Mouse (Mus musculus) hindbrain, postnatal 0 days (tissue): Measurements from ENCODE around the gene Asb10. TPM values are rescaled to one million over a fixed set of nuclear protein-coding genes. Genes with fewer than 3 reads are reported as not detected.

Experiments used
- ATAC-seq: fragments of 200-750 bp; cut with Nextera tagmentation; 2 replicates; pipeline ENCODE4 v1.8.0; 2017; ENCODE audit warnings: mild to moderate bottlenecking, moderate TSS enrichment, moderate library complexity
- DNase-seq: peaks from one replicate; pipeline ENCODE4 v3.0.0-alpha.2; 2015; ENCODE audit warnings: low spot score
- H3K27ac ChIP-seq: fragments of 300-500 bp; sonication (generic); 2 replicates; pipeline ENCODE4 v1.5.1; 2014; ENCODE audit warnings: mild to moderate bottlenecking
- H3K27me3 ChIP-seq: fragments of 300-500 bp; sonication (generic); 2 replicates; pipeline ENCODE4 v1.6.1; 2014; ENCODE audit warnings: low read length, mixed read lengths; ENCODE audit not compliant: insufficient read depth
- H3K36me3 ChIP-seq: fragments of 300-500 bp; sonication (generic); 2 replicates; pipeline ENCODE4 v1.6.1; 2014; ENCODE audit warnings: low read length, mixed read lengths; ENCODE audit not compliant: insufficient read depth
- H3K4me1 ChIP-seq: fragments of 300-500 bp; sonication (generic); 2 replicates; pipeline ENCODE4 v1.6.1; 2014; ENCODE audit warnings: antibody characterized with exemption, low read length, mixed read lengths; ENCODE audit not compliant: insufficient read depth
- H3K4me2 ChIP-seq: fragments of 300-500 bp; sonication (generic); 2 replicates; pipeline ENCODE4 v1.6.1; 2014; ENCODE audit warnings: low read depth, mild to moderate bottlenecking, low read length, moderate library complexity, mixed read lengths
- H3K4me3 ChIP-seq: fragments of 300-500 bp; sonication (generic); 2 replicates; pipeline ENCODE4 v1.5.1; 2014; ENCODE audit warnings: low read length
- H3K9ac ChIP-seq: fragments of 300-500 bp; sonication (generic); replicated peaks from 2 replicates; pipeline ENCODE4 v1.6.1; 2014; ENCODE audit warnings: mild to moderate bottlenecking, low read length, moderate library complexity, mixed read lengths
- H3K9me3 ChIP-seq: fragments of 300-500 bp; sonication (generic); 2 replicates; pipeline ENCODE4 v1.6.1; 2016; ENCODE audit warnings: low read length, mixed read lengths
- CTCF ChIP-seq: IDR thresholded peaks from 2 replicates; pipeline ENCODE4 v1.5.1; 2016; ENCODE audit warnings: antibody characterized with exemption, control low read depth, low read depth
- WGBS: fragments of 180-500 bp; shearing (Covaris S2); extraction: QIAGEN DNeasy Blood & Tissue Kit; methylation state at CpG from one replicate; pipeline ENCODE4 v1.1.7; 2014; 5-methylcytosine and 5-hydroxymethylcytosine counted together
- polyA plus RNA-seq: library from polyadenylated mRNA; unstranded; fragments of >200 nt; fragmentation: Nextera tagmentation; extraction: Ambion mirVana; gene quantifications from 2 replicates; pipeline ENCODE4 v1.2.1, GENCODE M21; 2015
- total RNA-seq: library from RNA; depleted of rRNA; stranded (reverse); fragments of >200 nt; gene quantifications from 2 replicates; pipeline ENCODE4 v1.2.3, GENCODE M21; 2014

Asb10 gene
- total and polyA plus RNA-seq, 2 experiments from 2014 or later, result 0.10 to 0.21 TPM

DNA sequence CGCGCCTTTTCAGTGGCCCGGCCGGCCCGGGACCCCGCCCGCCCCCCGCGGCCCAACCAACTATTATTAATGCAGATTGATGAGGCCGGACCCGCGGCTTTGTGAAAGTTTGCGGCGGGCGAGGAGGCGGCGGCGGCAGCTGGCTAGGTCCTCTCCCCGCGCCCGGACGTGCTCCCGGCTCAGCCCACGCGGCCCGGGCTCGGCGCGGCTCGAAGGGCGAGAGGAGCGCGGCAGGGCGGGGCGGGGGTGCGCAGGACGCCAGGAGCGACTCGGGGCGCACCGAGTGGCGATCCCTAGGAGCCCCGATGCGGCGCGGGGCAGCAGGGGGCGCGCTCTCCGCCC, 13.9 kb downstream of the Asb10 start, which contains the start of gene Gbx1:
Gene Gbx1 (minus strand): TSS at position 314 of the 342 bp plus-strand sequence.
- Histone ChIP-seq H3K36me3 (no peaks in the 10 kb centered on the region), H3K27me3 (peaks cover 36% of the 10 kb centered on the region), H3K4me3 (peak within 1 kb of the TSS; percentile 46), H3K9me3 (no peaks in the 10 kb centered on the region), H3K4me1 (peaks cover 10% of the 10 kb centered on the region; the same call in 1 of the 2 replicates), H3K9ac (peak within 1 kb of the TSS; percentile 45; the same call in 1 of the 2 replicates), H3K4me2 (peak within 1 kb of the TSS; percentile 88), H3K27ac (no peak within 1 kb of the TSS)
- TF ChIP-seq CTCF, result no peak
- DNase-seq (no peak), ATAC-seq (no peak)
- under 1% methylated on average over 40 of the region's 49 CpGs for WGBS

DNA sequence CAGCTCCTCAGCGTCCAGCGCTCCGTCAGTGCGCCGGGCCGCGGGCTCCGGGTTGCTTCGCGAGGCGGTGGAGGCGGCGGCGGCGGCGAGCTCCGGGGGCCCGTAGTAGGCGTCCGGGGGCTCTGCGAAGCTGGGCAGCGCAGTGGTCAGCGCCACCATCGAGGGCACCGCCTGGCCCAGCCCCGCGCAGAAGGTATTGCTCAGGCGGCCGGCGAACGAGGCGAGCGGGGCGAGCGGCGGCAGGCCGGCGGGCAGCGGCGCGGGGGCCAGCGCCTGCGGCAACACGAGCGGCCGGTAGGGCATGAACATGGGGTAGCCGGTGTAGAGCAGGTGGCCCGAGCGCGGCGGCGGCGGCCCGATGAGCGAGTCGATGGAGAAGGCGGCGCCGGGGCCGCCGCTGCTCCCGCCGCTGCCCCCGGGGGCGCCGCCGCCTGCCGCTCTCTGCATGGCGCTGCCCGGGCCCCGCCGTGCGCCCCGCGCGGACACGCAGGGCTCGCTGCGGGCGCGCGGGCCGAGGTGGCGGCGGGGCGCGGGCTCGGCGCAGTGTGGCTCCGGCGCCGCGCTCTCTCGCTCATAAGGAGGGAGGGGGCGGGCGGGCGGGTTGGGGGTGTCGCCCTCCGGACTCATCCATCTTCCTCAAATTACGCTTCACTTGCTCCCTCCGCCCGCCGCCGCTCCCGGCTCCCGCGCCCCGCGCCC, 14.4 kb downstream of the Asb10 start:
- WGBS, result 1% methylated on average over 51 of the region's 109 CpGs
- H3K27ac ChIP-seq, result no peak overlapping the region
- peak overlapping the region; percentile 88 for H3K4me2 ChIP-seq
- H3K4me3 ChIP-seq, result peak overlapping the region; percentile 46
- peak; percentile 46; the same call in 1 of the 2 replicates for ATAC-seq
- no peak for TF ChIP-seq CTCF
- H3K9me3 ChIP-seq, result no peaks in the 10 kb centered on the region
- H3K27me3 ChIP-seq, result peaks cover 36% of the 10 kb centered on the region
- peak; percentile 24 for DNase-seq
- H3K4me1 ChIP-seq, result peaks cover 10% of the 10 kb centered on the region; the same call in 1 of the 2 replicates
- H3K9ac ChIP-seq, result peak overlapping the region; percentile 45; the same call in 1 of the 2 replicates
- H3K36me3 ChIP-seq, result no peaks in the 10 kb centered on the region

DNA sequence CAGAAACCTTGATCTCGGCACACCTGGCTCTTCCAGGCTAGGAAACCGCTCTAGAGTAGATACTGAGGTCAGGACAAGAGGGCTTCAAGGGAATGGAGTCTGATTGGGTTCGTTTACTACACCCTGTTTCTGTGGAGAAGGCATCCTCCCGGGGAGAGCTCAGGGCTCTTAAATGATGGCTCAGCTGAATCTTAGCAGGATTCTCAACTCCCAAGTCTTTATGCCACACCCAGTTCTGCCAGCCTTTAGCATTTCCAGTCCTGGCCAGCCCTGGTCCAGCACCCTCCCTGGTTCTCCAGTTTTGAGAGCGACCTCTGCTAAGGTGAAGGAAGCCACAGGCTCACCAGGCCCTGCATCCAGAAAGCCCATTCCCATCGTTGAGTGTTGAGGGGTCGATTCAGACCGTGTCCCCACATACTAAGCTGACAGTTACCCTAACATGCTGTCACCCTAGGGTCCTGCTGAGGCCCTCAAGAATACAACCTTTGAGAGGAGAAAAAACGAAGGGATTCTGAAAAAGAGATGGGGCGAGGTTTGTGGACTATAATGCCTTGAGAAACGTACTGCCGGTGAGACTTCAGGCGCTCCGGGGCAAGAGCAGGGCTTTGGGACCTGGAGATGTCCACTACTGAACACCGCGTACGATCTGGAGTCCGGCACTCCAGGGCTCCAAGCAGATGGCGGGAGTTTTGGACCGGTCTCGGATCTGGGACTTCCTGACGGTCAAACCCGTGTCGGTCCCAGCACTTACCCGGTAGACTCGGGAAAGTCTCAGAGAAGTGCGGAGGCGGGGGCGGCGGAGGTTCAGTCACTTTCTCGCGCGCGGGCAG, 15.2 kb downstream of the Asb10 start:
- no peak for ATAC-seq
- no peaks in the 10 kb centered on the region for H3K9me3 ChIP-seq
- peak overlapping the region; percentile 46 for H3K4me3 ChIP-seq
- H3K27ac ChIP-seq, result no peak overlapping the region
- peaks cover 36% of the 10 kb centered on the region for H3K27me3 ChIP-seq
- DNase-seq, result no peak
- H3K36me3 ChIP-seq, result no peaks in the 10 kb centered on the region
- H3K9ac ChIP-seq, result no peak overlapping the region
- peaks cover 10% of the 10 kb centered on the region; the same call in 1 of the 2 replicates for H3K4me1 ChIP-seq
- 4% methylated on average over 28 of the region's 34 CpGs for WGBS
- no peak for TF ChIP-seq CTCF
- H3K4me2 ChIP-seq, result peak overlapping the region; percentile 88

DNA sequence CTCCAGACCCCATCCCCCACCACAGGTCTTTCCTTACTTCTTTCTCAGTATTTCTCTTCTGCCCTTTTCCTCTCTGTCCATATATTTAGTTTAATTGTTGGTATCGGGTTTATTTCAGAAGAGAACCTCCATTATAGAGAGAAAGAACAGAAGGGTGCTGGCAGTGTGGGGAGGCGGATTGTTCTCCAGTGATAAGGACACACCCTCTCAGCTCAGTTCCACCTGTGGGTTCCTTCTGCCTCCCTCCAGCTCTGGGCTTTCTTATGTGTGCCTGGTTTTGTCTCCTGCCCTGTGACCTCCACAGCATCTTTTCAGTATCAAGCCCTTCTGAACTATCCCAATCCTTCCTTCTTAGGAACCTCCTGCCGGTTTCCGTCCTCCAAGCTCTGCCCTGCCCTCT, 16.3 kb downstream of the Asb10 start:
- TF ChIP-seq CTCF, result no peak
- Histone ChIP-seq H3K36me3 (no peaks in the 10 kb centered on the region), H3K4me1 (peaks cover 10% of the 10 kb centered on the region; the same call in 1 of the 2 replicates), H3K4me2 (0 out of 2 replicates have a peak overlapping the region, but pooled peaks have one; percentile 2), H3K27ac (no peak overlapping the region), H3K4me3 (0 out of 2 replicates have a peak overlapping the region, but pooled peaks have one; percentile 46), H3K9ac (no peak overlapping the region), H3K9me3 (no peaks in the 10 kb centered on the region), H3K27me3 (peaks cover 34% of the 10 kb centered on the region)
- ATAC-seq, result no peak
- DNase-seq, result no peak
- WGBS, result 16% methylated on average over 4 of the region's 4 CpGs

DNA sequence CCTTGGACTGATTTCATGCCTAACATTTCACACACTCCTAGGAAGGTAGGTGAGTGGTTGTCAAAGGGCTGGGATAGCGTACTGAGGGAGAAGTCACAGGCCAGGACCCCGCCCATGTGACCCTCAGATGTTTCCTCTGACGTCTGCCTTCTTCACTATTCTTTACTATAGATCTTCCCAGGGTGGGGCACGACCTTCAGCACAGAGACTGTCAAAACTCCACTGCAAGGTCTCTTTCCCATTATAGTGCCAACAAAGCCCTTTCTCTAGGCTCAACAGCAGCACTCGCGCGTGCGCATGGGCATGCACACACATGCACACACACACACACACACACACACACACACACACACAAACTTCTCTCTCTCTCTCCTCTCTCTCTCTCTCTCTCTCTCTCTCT, 17.0 kb downstream of the Asb10 start:
- peaks cover 27% of the 10 kb centered on the region; the same call in 1 of the 2 replicates for H3K27me3 ChIP-seq
- 35% methylated on average over 8 of the region's 8 CpGs for WGBS
- no peak overlapping the region for H3K4me2 ChIP-seq
- no peak overlapping the region for H3K4me3 ChIP-seq
- H3K9ac ChIP-seq, result no peak overlapping the region
- H3K4me1 ChIP-seq, result peaks cover 10% of the 10 kb centered on the region; the same call in 1 of the 2 replicates
- no peak for DNase-seq
- no peaks in the 10 kb centered on the region for H3K36me3 ChIP-seq
- no peaks in the 10 kb centered on the region for H3K9me3 ChIP-seq
- no peak overlapping the region for H3K27ac ChIP-seq
- no peak for ATAC-seq
- TF ChIP-seq CTCF, result no peak

DNA sequence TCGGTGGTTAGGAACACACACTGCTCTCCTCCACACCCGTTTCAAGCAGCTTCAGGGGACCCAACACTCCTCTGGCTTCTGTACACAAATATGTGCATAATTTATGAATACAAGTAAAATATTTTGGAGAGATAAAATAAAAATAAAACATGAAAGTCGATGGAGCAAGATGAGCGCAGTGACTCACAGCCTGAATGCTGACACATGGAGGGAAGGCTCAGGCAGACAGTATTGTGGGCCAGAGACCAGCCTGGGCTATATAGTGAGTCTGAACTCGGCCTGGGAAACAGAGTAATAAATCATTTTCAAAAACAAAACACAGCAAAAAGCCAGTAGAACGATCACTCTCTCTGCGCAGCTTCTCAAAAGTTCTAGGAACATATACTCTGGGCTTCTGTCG, 19.4 kb downstream of the Asb10 start:
- Histone ChIP-seq H3K27me3 (0 out of 2 replicates have a peak, but pooled peaks cover 15% of the 10 kb centered on the region), H3K36me3 (no peaks in the 10 kb centered on the region), H3K27ac (no peak overlapping the region), H3K9ac (no peak overlapping the region), H3K4me1 (peaks cover 3% of the 10 kb centered on the region; the same call in 1 of the 2 replicates), H3K4me2 (no peak overlapping the region), H3K9me3 (no peaks in the 10 kb centered on the region), H3K4me3 (no peak overlapping the region)
- DNase-seq (no peak), ATAC-seq (no peak)
- WGBS, result 69% methylated on average over 8 of the region's 8 CpGs
- TF ChIP-seq CTCF, result no peak
